Mouse (Mus musculus): Measurements from ENCODE around the gene Hikeshi.

Gene Hikeshi

DNA sequence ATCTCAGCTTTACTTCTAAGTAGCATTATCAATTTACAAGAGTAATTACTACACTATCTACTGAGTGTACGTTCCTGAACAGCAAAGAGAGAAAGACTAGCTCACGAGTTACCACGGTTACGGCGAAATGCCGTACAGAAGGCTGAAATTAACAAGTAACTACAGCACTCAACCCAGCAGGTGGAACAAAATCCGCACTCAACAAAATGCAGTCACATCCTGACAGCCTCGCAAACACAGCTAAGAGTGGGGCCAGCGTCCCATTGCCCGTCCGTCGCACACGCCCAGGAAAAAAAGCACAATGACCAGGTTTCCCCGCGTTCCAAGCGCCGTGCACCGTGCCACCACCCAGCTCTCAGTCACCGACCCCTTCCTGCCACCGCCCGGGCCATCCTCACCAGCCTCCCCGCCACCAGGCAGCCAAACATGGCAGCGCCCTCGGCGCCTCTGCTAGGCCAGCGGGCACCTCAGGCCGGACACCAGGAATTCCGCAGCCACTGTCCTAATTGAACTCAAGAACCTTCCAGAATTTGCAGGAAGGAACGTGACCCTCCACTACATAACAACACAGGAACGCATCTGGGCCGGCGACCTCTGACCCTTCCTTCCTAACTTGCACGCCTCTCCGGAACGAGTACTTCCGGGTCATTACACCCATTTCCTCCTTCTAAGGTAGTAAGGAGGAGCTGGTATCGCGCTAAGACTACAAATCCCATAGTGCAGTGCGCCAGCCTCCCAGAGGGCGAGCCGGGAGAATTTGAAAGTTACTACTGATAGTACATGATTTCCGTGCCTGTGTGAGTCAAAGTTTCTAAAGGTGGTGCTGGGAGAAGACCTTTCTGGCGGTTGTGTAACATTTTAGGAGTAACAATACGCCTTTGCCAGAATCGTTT is at the start of gene Hikeshi:
Gene Hikeshi, minus strand, starts transcription at position 634 of the 893 bp plus-strand sequence.
- peak; percentile 88 for DNase-seq (ENCODE audit: extremely low read depth, insufficient read length, low spot score)

DNA sequence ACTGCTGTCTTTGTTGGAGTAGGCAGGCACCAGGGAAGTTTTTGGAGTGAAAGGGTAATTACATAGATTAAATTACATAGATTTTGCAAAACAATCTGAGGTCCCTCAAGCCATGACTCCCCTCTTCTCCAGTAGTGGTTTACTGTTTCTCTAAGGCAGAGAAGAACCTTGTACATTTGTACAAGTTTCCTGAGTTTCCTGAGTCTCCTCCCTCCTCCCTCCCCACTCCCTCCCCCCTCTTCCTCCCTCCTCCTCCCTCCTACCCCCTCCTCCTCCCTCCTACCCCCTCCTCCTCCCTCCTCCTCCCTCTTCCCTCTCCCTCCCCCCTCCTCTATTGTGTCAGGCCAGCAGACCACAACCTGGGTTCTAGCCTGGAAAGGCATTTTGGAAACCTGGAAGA is 43.4 kb upstream of the Hikeshi start:
- DNase-seq (ENCODE audit: extremely low read depth, insufficient read length, low spot score): no peak

DNA sequence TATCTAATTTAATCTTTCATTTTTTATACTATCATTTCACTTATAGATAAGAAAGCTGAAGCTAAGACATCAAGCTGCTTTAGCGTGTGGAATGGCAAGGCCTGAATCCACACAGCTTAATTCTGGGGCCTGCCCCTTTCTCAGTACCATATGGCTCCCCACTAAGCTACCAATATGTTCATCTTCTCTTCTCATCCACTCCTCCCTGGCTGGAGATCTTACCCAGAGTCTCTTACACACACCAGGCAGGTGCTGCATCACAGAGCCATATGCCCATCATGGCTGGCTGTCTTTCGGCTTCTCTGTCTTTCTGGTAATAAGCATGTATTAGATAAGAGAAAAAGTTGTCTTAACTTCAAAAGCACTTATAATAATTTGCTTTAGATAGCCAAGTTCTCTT is 42.4 kb upstream of the Hikeshi start:
- DNase-seq (ENCODE audit: extremely low read depth, insufficient read length, low spot score): no peak

- DNase-seq (ENCODE audit: extremely low read depth, insufficient read length, low spot score): no peak
These were observed 40.6 kb upstream of the Hikeshi start for GRCm38 (mm10) chr7:89981557-89981956.

DNA sequence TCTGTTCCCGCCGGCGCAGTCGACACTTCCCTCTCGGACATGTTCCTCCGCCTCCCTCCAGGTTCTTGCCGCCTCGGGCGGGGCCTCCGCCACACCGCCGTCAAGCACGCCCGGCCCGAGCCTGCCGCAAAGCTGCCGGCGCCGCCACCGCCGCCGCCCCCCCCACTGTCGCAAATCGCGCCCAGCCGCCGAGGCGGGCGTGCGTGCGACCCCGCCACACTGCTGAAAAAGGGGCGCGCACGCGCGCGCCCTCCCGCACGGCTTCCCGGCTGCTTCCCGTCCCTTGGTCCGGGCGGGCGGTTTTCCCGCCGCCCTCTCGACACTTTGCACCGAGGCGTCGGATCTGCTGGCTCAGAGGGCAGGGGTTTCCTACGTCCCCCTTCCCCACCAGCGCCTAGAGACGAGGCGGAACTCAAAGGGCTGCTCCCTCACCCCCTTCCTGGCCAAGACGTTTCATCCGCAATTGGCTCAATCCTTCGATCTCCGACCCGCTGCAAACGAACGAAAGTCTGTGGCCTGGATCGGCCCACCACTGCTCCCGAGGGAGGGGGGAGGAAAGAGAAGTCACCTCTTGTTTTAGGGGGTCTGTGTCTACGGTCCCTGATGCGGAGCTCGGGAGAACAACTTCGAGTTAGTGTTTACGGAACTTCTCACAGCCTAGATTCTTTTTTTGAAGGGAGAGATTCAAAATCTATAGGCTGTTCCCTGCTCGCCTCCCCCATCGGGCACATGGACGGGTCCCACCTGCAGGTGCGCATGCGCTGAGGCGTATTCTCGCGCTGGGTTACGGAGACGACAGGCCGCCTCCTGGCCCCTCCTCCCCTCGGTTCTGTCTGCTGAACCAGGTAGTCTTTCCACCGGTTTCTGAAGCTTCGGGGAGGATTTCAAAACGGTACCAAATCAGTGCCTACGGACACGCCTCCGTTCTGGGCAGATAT is 39.8 kb upstream of the Hikeshi start, which contains the start of gene Eed:
Gene Eed, minus strand, starts transcription at position 499 of the 938 bp plus-strand sequence.
- peak; percentile 94 for DNase-seq (ENCODE audit: extremely low read depth, insufficient read length, low spot score)

- DNase-seq (ENCODE audit: extremely low read depth, insufficient read length, low spot score): no peak
These were observed 39.1 kb upstream of the Hikeshi start for GRCm38 (mm10) chr7:89980133-89980484.

DNA sequence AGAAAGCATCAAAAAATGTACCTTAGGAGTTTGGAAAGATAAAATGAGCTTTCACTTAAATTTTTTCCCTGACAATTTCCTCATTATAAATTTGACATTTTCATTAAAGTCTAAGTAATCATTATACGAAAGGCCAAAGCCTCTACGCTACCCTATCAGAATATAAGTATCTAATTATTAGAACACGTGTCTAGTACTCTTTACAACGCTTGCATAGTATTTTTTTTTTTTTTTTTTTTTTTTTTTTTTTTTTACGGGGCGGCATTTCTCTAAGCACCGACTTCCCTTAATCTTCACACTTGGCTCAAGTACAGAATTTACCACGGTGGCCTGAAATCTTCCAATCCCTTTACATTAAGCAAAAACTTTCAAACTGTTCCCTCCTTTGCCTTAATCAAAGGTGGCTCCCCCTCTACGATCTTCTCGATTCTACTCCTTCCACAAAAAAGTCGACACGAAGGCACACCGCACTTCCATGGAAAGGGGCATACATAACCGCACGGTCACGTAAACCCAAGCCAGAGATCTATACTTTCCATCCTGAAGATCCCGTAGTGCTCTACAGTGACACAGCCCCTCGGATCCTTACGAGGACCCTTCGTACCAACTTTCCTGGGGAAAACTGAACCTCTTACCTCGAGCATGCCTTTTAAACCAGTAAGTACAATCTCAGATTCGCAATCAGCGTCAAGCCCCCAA is 38.6 kb upstream of the Hikeshi start:
- no peak for DNase-seq (ENCODE audit: extremely low read depth, insufficient read length, low spot score)

- no peak for DNase-seq (ENCODE audit: extremely low read depth, insufficient read length, low spot score)
These were observed 35.8 kb upstream of the Hikeshi start for GRCm38 (mm10) chr7:89976796-89977195.

- DNase-seq (ENCODE audit: extremely low read depth, insufficient read length, low spot score): no peak
These were observed 34.6 kb upstream of the Hikeshi start for GRCm38 (mm10) chr7:89975571-89975970.

GRCm38 (mm10) chr7:89967235-89967634 is 26.2 kb upstream of the Hikeshi start:
- DNase-seq (ENCODE audit: extremely low read depth, insufficient read length, low spot score): no peak

GRCm38 (mm10) chr7:89966771-89967170 is 25.8 kb upstream of the Hikeshi start:
- DNase-seq (ENCODE audit: extremely low read depth, insufficient read length, low spot score): no peak

GRCm38 (mm10) chr7:89963135-89963534 is 22.1 kb upstream of the Hikeshi start:
- no peak for DNase-seq (ENCODE audit: extremely low read depth, insufficient read length, low spot score)

DNA sequence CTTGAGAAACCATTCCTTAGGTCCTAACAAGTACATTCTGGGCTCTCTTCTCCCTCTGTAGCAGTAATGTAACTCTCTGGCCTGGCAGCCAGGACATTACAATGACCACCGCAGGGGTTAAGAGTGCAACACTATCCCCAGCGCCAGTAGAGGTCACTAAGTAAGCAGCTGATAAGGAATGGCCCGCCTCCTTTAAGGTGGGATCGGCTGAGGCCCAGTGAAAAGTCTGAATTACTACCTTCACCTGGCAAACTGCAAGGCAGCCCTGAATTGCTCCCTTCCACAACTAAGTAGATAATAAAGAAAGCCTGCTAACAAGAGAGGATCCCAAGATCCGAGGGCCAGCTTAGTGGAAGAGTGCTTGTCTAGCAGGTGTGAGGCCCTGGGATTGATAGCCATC is 16.3 kb upstream of the Hikeshi start:
- no peak for DNase-seq (ENCODE audit: extremely low read depth, insufficient read length, low spot score)

DNA sequence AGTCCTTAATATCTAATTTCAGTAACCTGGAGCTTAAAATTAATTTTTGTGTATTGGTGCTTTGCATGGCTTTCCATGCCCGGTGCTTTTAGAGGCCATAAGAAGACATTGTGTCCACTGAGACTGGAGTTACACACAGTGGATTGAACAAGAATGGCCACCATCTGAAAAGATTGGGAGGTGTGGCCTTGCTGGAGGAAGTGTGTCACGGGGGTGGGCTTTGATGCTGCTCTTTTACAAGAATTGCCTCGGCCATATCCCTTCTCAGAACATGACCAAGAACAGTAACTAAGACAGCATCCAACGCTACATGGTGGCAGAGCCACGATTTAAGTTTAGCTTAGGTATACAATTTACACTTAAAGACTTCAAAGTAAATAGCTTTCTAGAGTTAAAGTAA is 13.3 kb upstream of the Hikeshi start:
- DNase-seq (ENCODE audit: extremely low read depth, insufficient read length, low spot score): no peak

- no peak for DNase-seq (ENCODE audit: extremely low read depth, insufficient read length, low spot score)
These were observed 8.4 kb upstream of the Hikeshi start for GRCm38 (mm10) chr7:89949403-89949802.

DNA sequence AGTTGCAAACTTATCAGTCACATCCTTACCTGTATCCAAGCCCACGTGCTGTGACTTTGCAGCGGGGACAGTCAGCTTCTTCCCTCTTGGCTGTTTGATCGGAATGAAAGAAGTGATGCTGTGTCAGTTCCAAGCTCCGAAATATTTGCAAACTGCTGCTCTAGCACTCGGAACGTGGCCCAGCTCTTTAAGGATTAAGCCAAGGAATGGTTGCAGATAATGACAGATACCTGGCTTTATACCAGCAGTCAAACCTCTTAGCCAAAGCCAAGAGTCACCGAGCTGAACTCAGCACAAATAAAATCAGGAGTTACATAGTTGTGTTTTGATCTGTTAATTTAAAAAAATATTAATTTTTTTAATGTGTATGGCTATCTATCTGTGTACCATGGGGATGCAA is 7.0 kb upstream of the Hikeshi start:
- no peak for DNase-seq (ENCODE audit: extremely low read depth, insufficient read length, low spot score)

- DNase-seq (ENCODE audit: extremely low read depth, insufficient read length, low spot score): peak; percentile 14
These were observed 1.3 kb downstream of the Hikeshi start for GRCm38 (mm10) chr7:89939497-89940353.

DNA sequence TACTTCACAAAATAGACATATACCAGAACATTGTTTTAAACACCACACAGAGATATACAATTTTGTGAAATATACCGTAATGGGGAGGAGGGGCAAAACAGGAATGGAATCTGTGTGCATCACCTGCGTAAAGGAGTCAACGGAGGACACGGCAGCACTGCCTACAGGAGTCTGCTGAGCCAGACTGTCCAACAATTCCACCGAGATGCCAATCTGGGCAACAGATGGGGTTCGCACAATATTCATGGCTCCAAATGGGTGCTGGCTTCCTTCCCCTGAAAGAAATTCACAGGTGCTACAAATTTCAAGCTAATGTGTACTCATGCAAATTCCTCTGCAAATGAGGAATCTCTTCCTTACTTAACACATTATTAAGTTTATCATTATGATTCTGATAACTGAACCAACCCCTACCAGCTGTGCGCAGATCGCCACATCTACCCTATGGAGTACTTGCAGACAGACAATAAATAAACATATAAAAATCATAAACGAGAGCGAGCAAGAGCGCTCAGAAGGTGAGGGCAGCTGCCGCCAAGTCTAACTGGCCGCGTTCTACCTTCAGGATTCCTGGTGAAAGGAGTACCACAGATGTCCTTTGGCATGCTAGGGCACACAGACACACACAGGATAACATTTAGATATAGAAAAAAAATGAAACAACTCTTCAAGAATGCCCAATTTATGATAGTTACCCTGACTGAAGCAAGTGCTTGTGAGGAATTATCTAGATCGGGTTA is 17.4 kb downstream of the Hikeshi start:
- DNase-seq (ENCODE audit: extremely low read depth, insufficient read length, low spot score): no peak

- no peak for DNase-seq (ENCODE audit: extremely low read depth, insufficient read length, low spot score)
These were observed 23.2 kb downstream of the Hikeshi start for GRCm38 (mm10) chr7:89917776-89918175.

Measured in 3134 (cell line).